Mouse (Mus musculus) heart, adult 2 months (tissue): ENCODE results near the gene Tnfrsf26.

Experiments
- CTCF ChIP-seq: fragments of 200-600 bp; IDR thresholded peaks from 2 replicates; pipeline ENCODE4 v1.8.1; 2022; ENCODE audit warnings: antibody characterized with exemption, mild to moderate bottlenecking, moderate library complexity
- EP300 ChIP-seq: fragments of 200-500 bp; IDR thresholded peaks from 2 replicates; pipeline ENCODE4 v1.6.1; 2011; ENCODE audit warnings: low read depth, low read length, control low read depth; ENCODE audit not compliant: insufficient read depth
- POLR2A ChIP-seq: fragments of 200-500 bp; IDR thresholded peaks from 2 replicates; pipeline ENCODE4 v1.6.1; 2011; ENCODE audit warnings: mild to moderate bottlenecking, low read depth, low read length, control low read depth; ENCODE audit not compliant: insufficient read depth

DNA sequence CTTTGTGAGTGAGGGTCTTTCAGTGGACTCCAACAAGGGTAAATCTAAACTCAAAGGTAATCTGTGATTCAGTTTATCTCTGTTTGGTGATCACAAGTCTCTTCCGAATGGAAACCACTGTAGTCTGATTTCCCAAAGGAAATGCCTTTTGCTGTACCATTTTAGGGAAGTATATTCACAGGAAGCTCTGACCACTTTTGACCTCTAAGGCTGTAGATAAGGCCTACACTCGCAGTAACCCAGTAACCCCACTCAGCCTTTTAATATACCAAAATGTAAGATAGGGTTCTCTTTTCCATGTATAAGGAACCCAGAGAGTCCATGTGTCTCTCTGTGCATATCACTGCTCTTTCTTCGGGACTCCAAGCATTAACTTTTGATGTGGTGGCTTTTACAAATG lies 23.2 kb downstream of the Tnfrsf26 start:
- no peak for TF ChIP-seq CTCF
- TF ChIP-seq POLR2A, result no peak
- TF ChIP-seq EP300, result no peak
